Mouse (Mus musculus): Measurements from ENCODE around the gene Cldn24. TPM values are rescaled to one million over a fixed set of nuclear protein-coding genes. Genes with fewer than 3 reads are reported as not detected.

Cldn24 gene
- total RNA-seq, 2 experiments from 2014 or later: not detected

DNA sequence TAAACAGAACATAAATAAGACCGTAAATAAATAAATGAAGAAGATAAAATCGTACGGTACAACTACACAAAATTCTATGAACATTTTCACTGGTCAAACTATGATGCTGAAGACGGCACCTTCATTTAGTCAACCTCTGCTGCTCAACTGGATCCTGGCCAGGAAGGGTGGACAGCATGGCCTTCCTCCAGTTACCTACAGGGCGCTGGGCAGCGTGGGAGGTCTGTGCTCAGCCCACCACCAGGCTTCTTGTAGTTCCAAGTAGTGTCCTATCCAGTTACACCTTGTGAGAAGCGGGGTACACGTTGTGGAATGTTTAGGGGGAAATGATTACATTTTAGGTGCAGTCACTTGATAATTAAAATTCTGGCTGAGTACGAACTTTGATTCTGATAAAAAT, 5.0 kb downstream of the Cldn24 start:
- DNase-seq: no peak

DNA sequence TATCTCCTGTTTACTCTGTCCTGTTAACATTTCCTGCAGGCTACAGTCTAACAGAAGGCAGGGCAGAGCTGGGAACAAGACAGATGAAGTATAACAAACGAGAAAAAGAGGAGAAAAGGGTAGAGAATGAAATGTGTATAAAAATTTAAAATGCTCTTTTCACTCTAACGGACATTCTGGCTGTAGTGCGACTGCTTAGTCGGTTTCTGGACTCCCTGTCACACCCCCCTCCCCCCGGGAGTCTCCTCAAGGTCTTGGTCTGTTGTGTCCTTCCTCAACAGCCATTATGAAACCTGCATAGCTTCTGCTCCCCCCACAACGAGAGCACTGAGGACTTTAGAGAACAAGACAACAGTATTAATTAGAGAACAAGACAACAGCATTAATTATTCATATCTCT, 10.7 kb downstream of the Cldn24 start:
- peak; percentile 73 for DNase-seq

DNA sequence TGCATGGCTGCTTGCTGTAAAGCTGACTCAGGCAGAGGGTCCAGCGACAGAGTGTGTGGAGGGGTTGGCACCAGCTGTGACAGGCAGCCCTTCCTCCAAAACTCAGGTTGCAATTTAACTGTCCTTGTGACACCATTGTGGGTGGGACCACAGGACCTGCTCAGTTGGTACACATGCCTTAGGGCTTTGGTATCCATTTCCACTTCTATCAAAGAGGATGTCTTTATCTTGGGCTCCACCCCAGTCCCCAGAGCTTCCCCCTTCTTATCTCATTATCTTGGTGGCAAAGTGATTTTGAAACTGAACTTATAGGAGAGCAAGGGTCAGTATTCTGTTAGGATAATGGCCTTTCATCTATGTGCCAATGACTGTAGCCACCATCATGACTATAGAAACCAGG, 12.0 kb downstream of the Cldn24 start:
- no peak for DNase-seq

DNA sequence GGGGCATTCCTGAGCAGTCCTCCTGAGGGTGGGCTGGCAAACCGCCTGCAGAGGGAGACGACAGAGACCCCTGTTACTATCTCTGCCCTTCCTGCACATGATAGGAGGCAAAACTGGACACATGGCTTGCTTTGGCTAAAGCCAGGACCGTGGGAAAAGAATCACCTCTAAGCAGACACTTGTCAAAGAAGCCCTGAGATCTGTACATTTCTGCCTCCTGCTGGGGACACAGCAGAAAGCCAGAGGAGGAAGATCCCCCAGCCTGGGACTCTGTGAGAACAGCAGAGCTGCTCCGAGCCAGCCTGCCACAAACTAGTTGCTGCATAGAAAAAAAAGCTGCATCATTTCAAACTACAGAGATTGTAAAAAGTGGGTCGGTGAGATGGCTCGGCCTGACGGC, 21.1 kb downstream of the Cldn24 start:
- no peak for DNase-seq

DNA sequence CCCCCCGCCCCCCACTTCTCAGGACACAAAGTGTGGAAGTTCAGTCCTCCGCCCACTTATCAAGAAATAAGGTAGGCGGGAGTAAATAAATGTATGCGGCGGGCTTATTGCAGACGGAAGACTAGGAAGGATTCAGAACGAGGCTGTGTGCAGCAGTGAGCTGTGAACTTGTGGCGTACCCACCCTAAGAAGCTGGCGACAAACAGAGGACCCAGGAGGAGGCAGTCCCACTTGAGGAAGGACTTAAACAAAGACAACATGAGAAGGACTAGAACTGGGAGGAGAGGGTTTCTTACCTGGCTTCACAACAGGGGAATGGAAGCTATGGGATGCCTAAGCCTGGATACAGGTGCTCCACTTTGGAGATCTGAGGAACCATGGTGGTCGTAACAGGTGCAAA, 21.7 kb downstream of the Cldn24 start:
- no peak for DNase-seq

DNA sequence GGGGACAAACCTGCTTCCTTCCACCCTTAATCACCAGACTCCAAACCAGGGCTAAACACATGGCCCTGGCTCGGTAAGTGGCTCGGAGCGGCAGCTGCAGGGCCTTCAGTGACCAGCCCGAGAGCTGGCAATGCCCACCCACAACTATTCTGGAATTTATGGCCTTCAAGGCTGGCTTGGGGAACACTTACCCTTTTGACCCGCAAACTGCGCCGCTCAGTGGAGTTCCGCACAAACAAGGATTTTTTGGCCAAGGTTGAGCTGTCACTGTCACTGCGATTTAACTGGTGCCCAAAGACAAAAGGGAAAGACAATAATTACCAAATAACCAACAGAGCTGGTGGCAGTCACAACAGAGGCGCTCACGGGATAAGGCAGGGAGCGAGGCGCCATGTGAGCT, 24.0 kb downstream of the Cldn24 start:
- peak; percentile 55 for DNase-seq

DNA sequence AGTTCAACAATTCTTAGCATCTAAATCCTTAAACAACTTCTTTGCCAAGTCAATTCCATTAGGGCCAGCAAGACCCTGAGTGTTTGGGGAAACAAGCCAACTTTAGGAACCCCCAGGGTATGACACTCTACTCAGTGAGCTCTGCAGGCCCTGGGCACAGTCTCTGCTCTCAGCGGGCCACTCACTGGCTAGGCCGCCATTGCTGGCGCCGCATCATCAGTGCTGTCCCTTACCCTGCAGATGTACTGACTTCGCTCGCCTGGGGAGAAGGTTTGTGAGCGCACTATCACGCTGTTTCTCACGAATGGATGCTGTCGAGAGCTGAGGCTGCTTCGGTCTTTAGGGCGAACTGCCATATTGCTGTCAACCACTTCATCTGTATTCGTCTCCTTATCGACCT, 25.2 kb downstream of the Cldn24 start:
- DNase-seq: no peak

DNA sequence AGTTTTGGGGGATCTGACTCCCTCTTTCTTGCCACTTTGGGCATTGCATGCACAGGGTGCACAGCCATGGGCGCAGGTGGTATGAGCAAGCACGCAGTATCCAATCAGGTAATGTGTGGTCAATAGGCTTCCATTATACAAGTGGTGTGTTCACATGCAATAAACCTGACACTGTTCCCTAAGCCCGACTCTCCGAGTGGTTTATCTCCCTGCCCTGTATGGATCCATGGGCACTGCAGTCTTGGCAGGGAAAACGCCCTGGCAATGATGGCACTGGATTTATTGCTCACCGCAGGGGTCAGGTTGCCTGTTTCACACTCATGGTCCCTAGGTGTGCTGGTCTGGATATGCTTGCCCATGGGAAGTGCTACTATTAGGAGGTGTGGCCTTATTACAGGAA, 26.0 kb downstream of the Cldn24 start:
- no peak for DNase-seq

DNA sequence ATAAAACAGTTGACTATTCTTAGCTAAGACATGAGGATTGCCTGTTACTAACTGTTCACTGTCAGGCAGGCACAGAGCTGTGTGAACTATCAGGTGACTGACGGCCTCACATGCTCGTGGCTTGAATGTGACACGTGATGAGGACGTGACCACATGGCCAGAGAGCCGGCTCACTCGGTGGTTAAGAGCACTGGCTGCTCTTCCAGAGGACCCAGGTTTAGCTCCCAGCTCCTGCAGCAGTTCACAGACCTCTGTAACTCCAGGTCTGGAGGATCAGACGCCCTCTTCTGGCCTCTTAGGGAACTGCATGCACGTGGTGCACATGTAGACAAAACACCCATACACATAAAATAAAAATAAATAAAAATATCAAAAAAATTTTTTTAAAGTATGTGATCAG, 27.9 kb downstream of the Cldn24 start:
- DNase-seq: no peak

DNA sequence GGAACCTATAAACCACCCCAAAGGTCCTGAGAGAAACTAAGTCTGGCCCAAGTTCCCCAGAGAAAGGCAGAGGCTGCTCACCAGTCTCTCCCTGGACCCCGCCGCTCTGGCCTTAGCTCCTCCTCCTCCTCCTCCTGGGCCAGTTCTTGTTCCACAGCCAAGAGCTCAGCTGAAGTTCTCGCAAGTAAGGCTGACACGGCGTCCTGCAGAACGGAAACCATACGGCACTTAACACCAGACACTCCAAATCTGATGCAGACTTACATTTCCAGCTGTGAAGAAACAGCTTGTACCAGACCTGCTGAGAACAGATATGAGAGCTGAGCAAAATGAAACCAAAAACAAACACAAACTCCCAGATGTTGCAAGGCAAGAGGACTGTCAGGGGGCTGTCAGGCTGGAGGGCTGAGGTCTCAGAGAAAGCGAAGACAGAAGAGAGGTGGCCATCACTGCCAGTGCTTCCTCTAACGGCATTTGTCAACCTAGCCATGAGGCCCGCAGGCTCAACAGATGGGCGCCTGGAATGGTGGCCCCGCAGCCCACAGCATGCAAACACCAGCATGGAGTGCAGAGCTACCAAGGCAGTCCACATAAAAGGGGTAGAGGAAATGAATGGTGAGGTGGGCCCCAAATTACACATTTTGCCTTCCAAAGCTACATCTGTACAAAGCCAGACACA, 30.0 kb downstream of the Cldn24 start:
- DNase-seq: peak; percentile 43

DNA sequence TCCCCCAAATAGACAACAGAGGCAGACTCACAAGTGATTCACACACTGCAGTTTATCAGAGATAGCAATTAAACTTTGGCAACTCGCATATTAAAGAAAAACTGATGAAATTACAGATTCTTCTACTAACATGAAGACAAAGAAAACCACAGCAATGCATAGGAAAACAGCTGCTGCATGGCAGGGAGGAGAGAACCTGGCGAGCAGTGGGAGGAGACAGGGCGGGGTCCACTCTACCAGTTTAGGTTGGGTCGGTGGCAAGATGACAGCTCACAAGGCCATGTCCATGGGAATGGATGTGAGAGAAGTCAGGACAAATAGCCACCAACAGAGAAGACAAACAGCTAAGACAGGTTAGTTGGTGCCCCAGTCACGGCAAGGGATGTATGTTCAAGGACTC, 30.8 kb downstream of the Cldn24 start:
- no peak for DNase-seq

DNA sequence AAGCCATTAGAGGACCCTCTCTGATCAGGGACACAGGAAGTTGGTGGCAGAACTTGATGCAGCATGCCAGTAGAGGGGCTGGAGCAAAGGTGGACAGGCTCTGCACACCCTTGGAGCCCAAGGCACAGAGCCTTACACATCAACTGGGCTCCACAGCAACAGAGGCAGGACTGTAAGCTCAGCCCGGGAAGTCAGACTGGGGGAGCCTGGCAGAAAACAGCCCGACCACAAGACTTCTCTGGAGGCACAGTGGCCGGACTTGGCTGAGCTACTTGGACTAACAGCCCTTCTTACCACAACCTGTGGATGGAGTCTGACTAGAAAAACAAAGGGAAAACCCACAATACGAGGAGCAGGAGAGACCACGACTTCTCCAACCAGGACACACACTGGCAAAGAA, 31.4 kb downstream of the Cldn24 start:
- no peak for DNase-seq

DNA sequence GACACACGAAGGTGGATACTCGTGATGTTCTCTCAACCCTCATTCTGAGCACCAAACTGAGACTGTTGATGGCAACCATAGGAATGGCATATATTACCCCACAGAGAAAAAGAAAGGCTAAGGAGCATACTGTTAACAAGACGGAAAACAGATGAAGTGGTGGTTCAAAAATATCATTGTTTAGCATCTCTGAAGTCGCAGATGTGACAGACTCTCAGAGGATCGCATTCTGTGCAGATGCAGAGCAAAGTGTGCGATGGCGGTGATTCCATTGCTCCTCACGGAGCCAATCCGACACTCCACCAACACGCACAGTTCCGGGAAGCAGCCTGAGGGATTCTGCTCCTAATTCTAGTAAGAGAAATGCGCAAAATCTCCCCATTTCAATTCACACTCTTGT, 37.3 kb downstream of the Cldn24 start:
- DNase-seq: no peak

DNA sequence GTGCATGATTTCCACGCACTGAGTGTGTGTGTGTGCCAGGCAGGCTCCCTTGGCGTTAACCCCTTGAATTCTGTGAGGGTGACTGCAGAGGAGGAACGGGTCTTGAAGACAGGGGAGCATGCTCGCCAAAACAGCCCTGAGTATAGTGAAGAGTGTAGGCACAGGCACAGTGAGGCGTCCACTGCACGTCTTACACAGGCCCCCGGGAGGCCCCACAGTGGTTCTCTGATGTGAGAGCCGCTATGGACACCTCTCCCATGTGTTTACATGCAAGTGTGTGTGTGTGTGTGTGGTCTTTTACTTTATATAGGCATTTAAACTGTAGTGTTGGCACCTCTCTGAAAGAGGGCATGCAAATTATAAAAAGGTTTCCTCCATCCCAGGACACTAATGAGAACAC, 44.6 kb downstream of the Cldn24 start:
- no peak for DNase-seq

DNA sequence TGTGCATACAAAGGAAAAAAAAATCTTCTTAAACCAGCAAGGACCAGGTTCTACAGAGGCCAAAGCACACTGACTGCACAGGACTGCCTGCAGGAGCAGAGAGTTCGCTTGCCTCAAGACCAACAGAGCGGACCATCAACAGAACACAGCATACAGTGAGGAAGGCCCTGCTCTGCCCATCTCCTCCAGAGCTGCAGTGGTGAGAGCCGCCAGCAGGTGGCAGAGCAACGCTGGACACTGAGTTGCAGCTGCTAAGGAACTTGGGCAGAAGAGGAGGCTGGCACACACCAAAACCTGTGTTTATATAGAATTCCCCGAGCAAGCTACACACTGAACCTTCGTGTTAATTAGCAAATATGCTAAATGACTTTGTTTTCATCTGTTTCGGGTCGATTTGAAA, 45.1 kb downstream of the Cldn24 start:
- DNase-seq: peak; percentile 91

Other genes starting within 250 kb of the Cldn24 start
- gene Ing2, start 146.6 kb upstream of the Cldn24 start, total RNA-seq (2021): 10 to 100 TPM; 18.4 to 23.0 TPM
- gene Cdkn2aip, start 108.2 kb upstream of the Cldn24 start, total RNA-seq (2021): 10 to 100 TPM; 13.4 to 14.4 TPM
- under 1 TPM; 0.39 to 0.54 TPM for gene Cldn22, start 2.3 kb downstream of the Cldn24 start, total RNA-seq (2021)
- gene Wwc2, start 168.8 kb downstream of the Cldn24 start, total RNA-seq (2021): 10 to 100 TPM; 23.0 to 24.4 TPM